Mouse (Mus musculus) small intestine, adult 2 months (tissue): ENCODE data around the gene Zfand6. TPM values are rescaled to one million over a fixed set of nuclear protein-coding genes. Genes with fewer than 3 reads are reported as not detected.
A peak's percentile ranks its signal among the peaks of the same experiment; 100 is the strongest.

ENCODE experiments used
- H3K27ac ChIP-seq: fragments of 200-500 bp; 2 replicates; pipeline ENCODE4 v1.5.1; 2012; ENCODE audit warnings: low read depth, low read length, control low read depth, inconsistent platforms; ENCODE audit not compliant: insufficient read depth
- H3K27me3 ChIP-seq: fragments of 200-500 bp; 2 replicates; pipeline ENCODE4 v1.6.1; 2012; ENCODE audit warnings: mild to moderate bottlenecking, moderate library complexity, low read length, inconsistent platforms; ENCODE audit not compliant: control insufficient read depth, insufficient read depth
- H3K36me3 ChIP-seq: fragments of 200-500 bp; 2 replicates; pipeline ENCODE4 v1.6.1; 2012; ENCODE audit warnings: mild to moderate bottlenecking, low read length, control low read depth, inconsistent platforms; ENCODE audit not compliant: control insufficient read depth, insufficient read depth
- H3K4me1 ChIP-seq: fragments of 200-500 bp; 2 replicates; pipeline ENCODE4 v1.6.1; 2012; ENCODE audit warnings: low read length, inconsistent platforms, mixed read lengths; ENCODE audit not compliant: control insufficient read depth, insufficient read depth, insufficient read length
- H3K4me3 ChIP-seq: fragments of 200-500 bp; 2 replicates; pipeline ENCODE4 v1.5.1; 2012; ENCODE audit warnings: low read depth, mild to moderate bottlenecking, control low read depth, inconsistent platforms, low read length, moderate library complexity
- CTCF ChIP-seq: fragments of 200-500 bp; IDR thresholded peaks from 2 replicates; pipeline ENCODE4 v1.5.1; 2012; ENCODE audit warnings: low read depth, mild to moderate bottlenecking, control low read depth, inconsistent platforms, low read length, moderate library complexity, mixed read lengths; ENCODE audit not compliant: insufficient replicate concordance, insufficient read length; ENCODE audit errors: extremely low read depth
- POLR2A ChIP-seq: fragments of 200-500 bp; IDR thresholded peaks from 2 replicates; pipeline ENCODE4 v1.6.1; 2012; ENCODE audit warnings: low read depth, mild to moderate bottlenecking, control low read depth, inconsistent platforms, low read length, moderate library complexity
- WGBS: fragments of 180-500 bp; shearing (Covaris S2); methylation state at CpG from one replicate; pipeline ENCODE4 v1.1.7; 2018; 5-methylcytosine and 5-hydroxymethylcytosine counted together
- polyA plus RNA-seq: library from polyadenylated mRNA; depleted of rRNA; stranded (reverse); fragments of >200 nt; gene quantifications from 2 replicates; pipeline ENCODE4 v1.2.3, GENCODE M21; 2012

Gene Zfand6
- polyA plus RNA-seq, 1 experiment: 73.8 TPM

- no peak overlapping the region for H3K27ac ChIP-seq
- no peak overlapping the region for H3K4me3 ChIP-seq
- WGBS: 57% methylated on average over 4 of the region's 4 CpGs
- peaks cover 14% of the 10 kb centered on the region; the same call in 1 of the 2 replicates for H3K4me1 ChIP-seq
- no peak for TF ChIP-seq CTCF
- TF ChIP-seq POLR2A: no peak
- no peaks in the 10 kb centered on the region for H3K27me3 ChIP-seq
- no peaks in the 10 kb centered on the region for H3K36me3 ChIP-seq
These were observed 38.3 kb downstream of the Zfand6 start for GRCm38 (mm10) chr7:84651303-84651986.

- Histone ChIP-seq H3K4me3 (no peak overlapping the region), H3K4me1 (peaks cover 13% of the 10 kb centered on the region; the same call in 1 of the 2 replicates), H3K27me3 (no peaks in the 10 kb centered on the region), H3K36me3 (0 out of 2 replicates have a peak, but pooled peaks cover 1% of the 10 kb centered on the region), H3K27ac (no peak overlapping the region)
- TF ChIP-seq POLR2A: no peak
- no peak for TF ChIP-seq CTCF
- WGBS: 69% methylated on average over 2 of the region's 2 CpGs
These were observed 40.7 kb downstream of the Zfand6 start for GRCm38 (mm10) chr7:84649016-84649415.

- TF ChIP-seq CTCF: no peak
- Histone ChIP-seq H3K27me3 (no peaks in the 10 kb centered on the region), H3K4me3 (no peak overlapping the region), H3K4me1 (peaks cover 17% of the 10 kb centered on the region; the same call in 1 of the 2 replicates), H3K27ac (no peak overlapping the region), H3K36me3 (peaks cover 1% of the 10 kb centered on the region; the same call in 1 of the 2 replicates)
- WGBS: 81% methylated on average over 1 of the region's 1 CpGs
These were observed 43.5 kb downstream of the Zfand6 start for GRCm38 (mm10) chr7:84646256-84646655.

- peaks cover 1% of the 10 kb centered on the region; the same call in 1 of the 2 replicates for H3K36me3 ChIP-seq
- peaks cover 9% of the 10 kb centered on the region; the same call in 1 of the 2 replicates for H3K4me1 ChIP-seq
- H3K27me3 ChIP-seq: no peaks in the 10 kb centered on the region
- no peak overlapping the region for H3K4me3 ChIP-seq
- H3K27ac ChIP-seq: peak overlapping the region; percentile 5; the same call in 1 of the 2 replicates
- 33% methylated on average over 6 of the region's 6 CpGs for WGBS
- TF ChIP-seq POLR2A (no peak), CTCF (no peak)
These were observed 46.3 kb downstream of the Zfand6 start for GRCm38 (mm10) chr7:84643270-84643998.

- Histone ChIP-seq H3K4me3 (no peak overlapping the region), H3K36me3 (peaks cover 1% of the 10 kb centered on the region; the same call in 1 of the 2 replicates), H3K4me1 (peaks cover 7% of the 10 kb centered on the region; the same call in 1 of the 2 replicates), H3K27ac (no peak overlapping the region), H3K27me3 (no peaks in the 10 kb centered on the region)
- TF ChIP-seq POLR2A: no peak
- 82% methylated on average over 6 of the region's 6 CpGs for WGBS
These were observed 47.4 kb downstream of the Zfand6 start for GRCm38 (mm10) chr7:84642159-84642928.

- H3K27me3 ChIP-seq: no peaks in the 10 kb centered on the region
- no peak for TF ChIP-seq CTCF
- no peak for TF ChIP-seq POLR2A
- H3K27ac ChIP-seq: no peak overlapping the region
- peaks cover 16% of the 10 kb centered on the region for H3K36me3 ChIP-seq
- H3K4me1 ChIP-seq: peaks cover 2% of the 10 kb centered on the region; the same call in 1 of the 2 replicates
- H3K4me3 ChIP-seq: no peak overlapping the region
These were observed 52.8 kb downstream of the Zfand6 start for GRCm38 (mm10) chr7:84636939-84637338.
